18 mouse cellular contexts compared by ENCODE assay signal in the genomic region with DNA sequence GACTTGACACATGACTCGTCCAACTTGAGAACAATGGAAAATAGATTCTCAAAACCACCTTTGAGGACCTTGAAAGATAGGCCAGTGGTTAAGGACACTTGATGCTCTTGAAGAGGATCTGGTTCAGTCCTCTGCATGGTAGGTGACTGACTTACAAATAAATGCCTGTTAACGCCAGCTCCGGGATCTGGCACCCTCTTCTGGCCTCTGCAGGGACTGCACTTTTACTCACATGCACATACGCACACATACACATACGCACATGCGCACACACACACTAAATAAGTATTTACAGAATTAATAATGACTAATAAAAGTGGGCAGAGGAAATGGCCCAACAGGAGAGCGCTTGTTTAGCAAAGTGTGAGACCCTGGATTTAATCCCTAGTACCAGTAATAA. TPM values are rescaled to one million over a fixed set of nuclear protein-coding genes. Genes with fewer than 3 reads are reported as not detected.
DNase-seq lines count a peak whose midpoint lies in the region; ATAC-seq and TF ChIP-seq lines count a peak whose summit lies in the region.
"Had no signal": no experiment of that assay in that cellular context is flagged by ENCODE, and none has a peak within 500 bp of the region (broad histone marks: within the 10 kb centered on the region; RNA-seq: fewer than 3 reads in every experiment).

No protein-coding gene starts in this region.

- peak; percentile 27; the same call in 1 of the 2 replicates for TF ChIP-seq CTCF in kidney, postnatal 0 days (IDR thresholded peaks at IDR 0.05; ENCODE audit: low read depth)

- no peak overlapping the region for H3K9ac ChIP-seq in kidney, postnatal 0 days (ENCODE audit: low read depth, low read length)
- H3K9ac ChIP-seq: forebrain, embryonic 15.5 days; midbrain, embryonic 12.5 days had no signal

- H3K4me2 ChIP-seq in kidney, postnatal 0 days (ENCODE audit: low read length), result no peak overlapping the region
- H3K4me2 ChIP-seq: forebrain, embryonic 15.5 days; midbrain, embryonic 12.5 days had no signal

- 91% methylated on average over 7 of the region's 7 CpGs for WGBS in kidney, postnatal 0 days

- DNase-seq in kidney, postnatal 0 days (ENCODE audit: low spot score), result no peak
- DNase-seq in kidney, postnatal 10 days, result no peak
- DNase-seq in testis, postnatal 10 days (ENCODE audit: low spot score), result peak; percentile 51
- no peak for DNase-seq in testis, postnatal 14 days (ENCODE audit: low spot score)
- DNase-seq in NIH3T3 (ENCODE audit: low read depth), result peak; percentile 27
- no peak for DNase-seq in spleen, postnatal 14 days (ENCODE audit: low spot score in 2 of 2)
- no peak for DNase-seq in natural killer cell, adult 2 months (ENCODE audit: low spot score in 2 of 2)
- DNase-seq: adrenal gland, postnatal 14 days; cerebellum, postnatal 14 days; kidney, postnatal 14 days; lung, postnatal 4 days; right cerebral cortex, postnatal 25 days; thymus, adult 2 months had no signal

- H3K36me3 ChIP-seq in kidney, postnatal 0 days (ENCODE audit: insufficient read depth, low read length), result no peaks in the 10 kb centered on the region
- H3K36me3 ChIP-seq: forebrain, embryonic 15.5 days; G1E; heart, embryonic 10.5 days; midbrain, embryonic 12.5 days had no signal

- no peaks in the 10 kb centered on the region for H3K4me1 ChIP-seq in kidney, postnatal 0 days (replicated peaks; ENCODE audit: insufficient read depth, low read length)
- H3K4me1 ChIP-seq: forebrain, embryonic 15.5 days; midbrain, embryonic 12.5 days had no signal

- no peak overlapping the region for H3K27ac ChIP-seq in kidney, postnatal 0 days
- H3K27ac ChIP-seq: forebrain, embryonic 15.5 days; heart, embryonic 10.5 days; midbrain, embryonic 12.5 days had no signal

- no peak overlapping the region for H3K4me3 ChIP-seq in kidney, postnatal 0 days (replicated peaks; ENCODE audit: low read depth, low read length)
- H3K4me3 ChIP-seq: forebrain, embryonic 15.5 days; heart, embryonic 10.5 days; midbrain, embryonic 12.5 days; myocyte had no signal

- no peaks in the 10 kb centered on the region for H3K9me3 ChIP-seq in kidney, postnatal 0 days (replicated peaks; ENCODE audit: low read length)
- H3K9me3 ChIP-seq: forebrain, embryonic 15.5 days; heart, embryonic 10.5 days; midbrain, embryonic 12.5 days had no signal

- no peak for ATAC-seq in kidney, postnatal 0 days (replicated peaks; ENCODE audit: low FRiP score, low read depth)
- ATAC-seq: forebrain, embryonic 15.5 days had no signal

- no peaks in the 10 kb centered on the region for H3K27me3 ChIP-seq in kidney, postnatal 0 days (ENCODE audit: insufficient read depth, low read length)
- H3K27me3 ChIP-seq: forebrain, embryonic 15.5 days; midbrain, embryonic 12.5 days had no signal

RNA-seq across cellular contexts. Expression of a gene that starts 5.9 kb away (rescaled TPM):
- polyA plus RNA-seq in kidney, postnatal 0 days (2015; fragmentation: Nextera tagmentation; extraction: Ambion mirVana), result 0.05 TPM in 1 of 2 replicates, not detected in the other
- polyA plus RNA-seq: G1E; midbrain, embryonic 12.5 days had no signal

RNA-seq across cellular contexts. Expression of a gene that starts 12.6 kb away (rescaled TPM):
- polyA plus RNA-seq in kidney, postnatal 0 days (2015; fragmentation: Nextera tagmentation; extraction: Ambion mirVana), result 0.12 and 0.13 TPM in 2 replicates
- polyA plus RNA-seq: forebrain, embryonic 15.5 days; G1E had no signal

RNA-seq across cellular contexts. Expression of a gene that starts 19.1 kb away (rescaled TPM):
- polyA plus RNA-seq in kidney, postnatal 0 days (2015; fragmentation: Nextera tagmentation; extraction: Ambion mirVana), result 21.2 and 21.3 TPM in 2 replicates

RNA-seq across cellular contexts. Expression of a gene that starts 37.4 kb away (rescaled TPM):
- polyA plus RNA-seq in kidney, postnatal 0 days (2015; fragmentation: Nextera tagmentation; extraction: Ambion mirVana), result 12.8 and 14.1 TPM in 2 replicates

RNA-seq across cellular contexts. Expression of a gene that starts 37.7 kb away (rescaled TPM):
- 30.4 and 31.8 TPM in 2 replicates for polyA plus RNA-seq in kidney, postnatal 0 days (2015; fragmentation: Nextera tagmentation; extraction: Ambion mirVana)

Comparison
In these comparisons a context has a peak if more than half of its experiments do, and no peak if none do; other contexts are left out.
1. DNase-seq: peak in testis, postnatal 10 days (single experiment) and NIH3T3 (single experiment); none in kidney, postnatal 0 days (single experiment), kidney, postnatal 10 days (single experiment), testis, postnatal 14 days (single experiment), spleen, postnatal 14 days (0 of 2) and natural killer cell, adult 2 months (0 of 2).